Mouse (Mus musculus) spleen, adult 2 months (tissue): Measurements from ENCODE around the gene Ndufaf7.

ENCODE experiments used
- CTCF ChIP-seq: fragments of 200-500 bp; IDR thresholded peaks from 2 replicates; pipeline ENCODE4 v1.5.1; 2011; ENCODE audit warnings: mild to moderate bottlenecking, inconsistent platforms; ENCODE audit not compliant: insufficient read depth, insufficient read length, insufficient replicate concordance; ENCODE audit errors: extremely low read depth
- POLR2A ChIP-seq: fragments of 200-500 bp; IDR thresholded peaks from 2 replicates; pipeline ENCODE4 v1.6.1; 2011; ENCODE audit warnings: low read depth, low read length, inconsistent platforms

GRCm38 (mm10) chr17:78983166-78983565, 46.2 kb downstream of the Ndufaf7 start:
- TF ChIP-seq POLR2A: no peak
- no peak for TF ChIP-seq CTCF
